Mouse (Mus musculus) urinary bladder, adult 18-20 months (tissue): ENCODE data around the gene Prss46.

Experiments
- DNase-seq, 2 experiments: peaks; one replicate each; pipeline ENCODE4 v3.0.0; 2022; ENCODE audit warnings: low spot score in 2 of 2, mixed read lengths in 2 of 2

Prss46 gene

DNA sequence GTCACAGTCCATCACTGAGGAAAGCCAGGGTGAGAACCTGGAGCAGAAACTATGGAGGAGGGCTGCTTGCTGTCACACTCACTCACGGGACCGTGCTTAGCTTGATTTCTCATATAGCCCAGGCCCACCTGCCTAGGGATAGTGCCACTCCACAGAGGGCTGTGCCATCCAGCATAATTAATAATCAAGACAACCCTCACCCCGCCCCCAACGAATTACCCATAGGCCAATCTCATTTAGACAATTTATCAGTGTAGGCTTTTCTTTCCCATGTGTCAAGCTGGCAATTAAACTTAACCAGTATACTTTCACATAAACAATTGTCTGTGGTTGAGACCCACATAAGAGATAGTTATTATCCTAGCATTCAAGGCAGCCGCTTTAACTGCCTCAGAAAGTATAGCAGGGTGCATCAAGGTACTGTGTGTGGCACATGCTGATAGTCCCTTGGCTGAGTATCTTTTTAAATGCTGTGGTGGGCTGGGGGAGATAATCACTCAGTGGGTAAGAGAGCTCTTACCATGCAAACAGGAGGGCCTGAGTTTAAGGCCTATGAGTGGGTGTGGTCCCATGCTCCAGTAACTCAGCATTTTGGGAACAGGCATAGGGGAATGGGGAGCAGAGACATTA is 14.8 kb downstream of the Prss46 start:
- DNase-seq = no peak

- no peak for DNase-seq
Observed at GRCm38 (mm10) chr9:110871030-110871429, 26.7 kb downstream of the Prss46 start.

- no peak for DNase-seq
Observed at GRCm38 (mm10) chr9:110873681-110874659, 29.7 kb downstream of the Prss46 start.

- no peak for DNase-seq
Observed at GRCm38 (mm10) chr9:110874660-110875191, 30.4 kb downstream of the Prss46 start.

- DNase-seq = no peak
Observed at GRCm38 (mm10) chr9:110875288-110875695, 31.0 kb downstream of the Prss46 start.

- no peak for DNase-seq
Observed at GRCm38 (mm10) chr9:110877353-110877752, 33.0 kb downstream of the Prss46 start.

DNA sequence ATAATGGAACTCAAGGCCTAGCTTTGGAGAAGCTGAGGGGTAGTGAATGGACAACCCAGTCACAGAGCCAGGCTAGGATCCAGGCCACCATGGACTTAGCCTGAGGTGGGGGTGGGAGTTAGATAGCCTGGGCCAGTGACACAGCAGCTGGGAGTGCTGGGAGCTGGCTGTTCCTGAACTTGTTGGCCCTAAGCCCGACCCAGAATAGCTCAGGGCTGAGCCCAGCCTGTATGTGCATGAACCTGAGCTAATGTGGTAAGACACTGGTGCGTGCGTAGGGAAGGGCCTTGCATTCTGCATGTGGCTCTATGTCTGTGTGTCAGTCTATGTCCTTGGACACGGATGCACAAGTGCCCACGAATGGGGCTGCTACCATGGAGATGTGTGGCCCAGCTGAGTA is 33.6 kb downstream of the Prss46 start:
- DNase-seq = peak in 1 of 2 experiments; percentile 56

GRCm38 (mm10) chr9:110879191-110879920 is 35.0 kb downstream of the Prss46 start, which contains the start of gene Als2cl:
Gene Als2cl, plus strand, starts transcription at chr9:110879870.
- DNase-seq = no peak

GRCm38 (mm10) chr9:110879998-110880561 is 35.8 kb downstream of the Prss46 start, which contains the start of gene Tmie:
Gene Tmie, minus strand, starts transcription at chr9:110880113.
- DNase-seq = peak; percentile 74 to 78

- DNase-seq = peak; percentile 57 to 76
Observed at GRCm38 (mm10) chr9:110880772-110881171, 36.5 kb downstream of the Prss46 start.

GRCm38 (mm10) chr9:110881953-110882352 is 37.6 kb downstream of the Prss46 start:
- DNase-seq = no peak

DNA sequence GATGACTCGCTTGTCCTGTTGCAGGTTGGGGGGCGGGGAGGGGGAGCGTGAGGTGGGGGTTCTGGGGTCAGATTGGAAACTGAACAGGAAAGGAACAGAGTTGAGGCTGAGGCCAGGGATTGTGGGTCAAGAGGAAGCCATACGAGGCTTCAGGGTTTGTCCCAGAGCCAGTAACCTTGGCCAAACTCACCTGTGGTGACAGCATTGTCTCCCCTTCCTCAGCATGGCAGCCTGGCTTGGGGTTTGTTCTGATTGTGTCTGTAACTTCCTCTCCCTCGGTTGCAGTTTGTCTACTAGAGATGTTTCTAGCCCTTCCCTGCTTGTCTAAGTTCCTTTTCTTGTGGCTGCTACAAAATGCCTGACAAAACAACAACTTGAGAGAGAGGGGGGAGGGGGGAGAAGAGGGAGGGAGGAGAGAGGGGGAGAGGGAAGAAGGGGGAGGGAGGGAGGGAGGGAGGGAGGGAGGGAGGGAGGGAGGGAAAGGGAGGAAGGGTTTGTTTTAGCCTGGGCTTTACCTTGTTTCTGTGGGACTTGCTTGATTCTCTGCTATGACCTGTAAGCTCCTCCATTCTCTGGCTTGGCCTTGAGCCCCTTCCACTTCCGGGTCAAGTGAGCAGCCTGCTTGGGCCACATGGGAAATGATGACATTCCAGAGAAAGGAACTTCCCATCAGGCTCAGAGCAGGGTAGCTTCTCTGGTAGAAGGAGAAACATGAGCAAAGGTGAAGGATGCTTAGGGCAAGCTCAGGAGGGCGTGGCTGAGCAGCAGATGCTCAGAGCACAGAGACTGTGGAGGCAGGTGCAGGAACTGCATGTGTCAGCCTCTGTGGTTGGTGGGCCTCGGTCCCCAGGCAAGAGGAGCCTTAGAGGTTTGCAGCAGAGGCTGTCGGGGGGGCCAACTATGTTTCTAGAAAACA is 43.3 kb downstream of the Prss46 start:
- DNase-seq = no peak

DNA sequence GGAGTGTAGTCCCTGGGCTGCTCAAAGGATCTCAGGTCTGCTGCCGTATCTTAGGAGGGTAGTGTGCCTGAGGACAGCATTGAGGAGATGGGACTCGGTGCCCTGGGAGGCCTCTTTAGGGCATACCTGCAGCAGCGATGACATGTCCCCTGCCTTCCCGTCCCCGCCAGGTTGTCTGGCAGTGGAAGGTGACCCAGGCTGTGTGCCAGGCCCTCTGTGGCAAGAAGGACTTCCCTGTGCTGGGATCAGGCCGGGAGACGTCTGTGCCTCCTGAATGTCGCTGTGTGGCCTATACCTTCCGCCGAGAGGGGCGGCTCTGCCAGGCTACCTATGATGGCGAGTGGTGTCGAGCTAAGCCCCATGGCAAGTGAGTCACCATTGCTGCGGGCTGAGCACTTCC is 44.6 kb downstream of the Prss46 start:
- DNase-seq = no peak

DNA sequence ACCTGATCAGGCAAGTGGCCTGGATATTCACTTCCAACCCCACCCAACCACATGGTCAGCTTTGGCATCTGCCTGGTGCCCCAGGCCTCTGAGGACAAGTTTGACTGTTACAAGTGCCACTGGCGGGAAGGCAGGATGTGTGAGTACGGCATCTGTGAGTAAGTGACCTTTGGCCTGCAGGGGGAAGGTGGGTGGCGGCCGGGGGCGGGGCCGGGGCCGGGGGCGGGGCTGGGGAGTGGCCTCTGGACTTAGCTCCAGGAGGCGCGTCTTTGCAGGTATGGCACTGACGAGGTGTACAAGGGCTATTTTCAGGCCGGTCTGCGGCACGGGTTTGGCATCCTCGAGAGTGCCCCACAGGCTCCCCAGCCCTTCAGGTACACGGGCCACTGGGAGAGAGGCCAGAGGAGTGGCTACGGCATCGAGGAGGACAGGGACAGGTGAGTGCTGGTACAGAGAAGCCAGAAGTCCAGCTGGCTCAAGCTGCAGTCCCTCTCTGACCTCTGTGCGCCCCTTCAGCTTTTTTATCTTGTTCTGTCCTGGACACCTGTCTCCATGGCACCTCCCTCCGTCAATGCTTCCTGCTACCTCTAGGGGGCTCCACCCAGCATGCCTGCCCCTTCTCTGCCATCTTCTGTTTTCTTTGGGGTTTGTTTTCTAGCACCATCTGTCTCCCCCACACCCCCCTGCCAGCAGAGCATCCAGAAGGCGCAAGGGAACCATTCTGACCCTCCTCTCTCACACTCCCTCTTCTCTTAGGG is 45.9 kb downstream of the Prss46 start:
- DNase-seq = no peak

- DNase-seq = no peak
Observed at GRCm38 (mm10) chr9:110891077-110891828, 46.9 kb downstream of the Prss46 start.

- DNase-seq = no peak
Observed at GRCm38 (mm10) chr9:110892552-110892951, 48.2 kb downstream of the Prss46 start.

GRCm38 (mm10) chr9:110893429-110893828 is 49.1 kb downstream of the Prss46 start:
- DNase-seq = no peak

- DNase-seq = no peak
Observed at GRCm38 (mm10) chr9:110895507-110895906, 51.2 kb downstream of the Prss46 start.

GRCm38 (mm10) chr9:110895994-110896393 is 51.7 kb downstream of the Prss46 start:
- DNase-seq = no peak
